Mouse (Mus musculus) embryonic facial prominence, embryonic 13.5 days (tissue): ENCODE data around the gene Dnah17. TPM values are rescaled to one million over a fixed set of nuclear protein-coding genes. Genes with fewer than 3 reads are reported as not detected.

Experiments
- ATAC-seq: fragments of 200-750 bp; cut with Nextera tagmentation; 2 replicates; pipeline ENCODE4 v1.8.0; 2017; ENCODE audit warnings: low read depth; ENCODE audit not compliant: insufficient number of reproducible peaks, insufficient read depth, low FRiP score, low TSS enrichment
- H3K27ac ChIP-seq: fragments of 300-500 bp; sonication (generic); 2 replicates; pipeline ENCODE4 v1.5.1; 2015; ENCODE audit warnings: moderate library complexity, mild to moderate bottlenecking, inconsistent platforms
- H3K27me3 ChIP-seq: fragments of 300-500 bp; sonication (generic); 2 replicates; pipeline ENCODE4 v1.6.1; 2015; ENCODE audit warnings: mild to moderate bottlenecking, inconsistent platforms
- H3K36me3 ChIP-seq: fragments of 300-500 bp; sonication (generic); 2 replicates; pipeline ENCODE4 v1.6.1; 2015; ENCODE audit warnings: mild to moderate bottlenecking, inconsistent platforms
- H3K4me1 ChIP-seq: fragments of 300-500 bp; sonication (generic); 2 replicates; pipeline ENCODE4 v1.6.1; 2015; ENCODE audit warnings: inconsistent platforms
- H3K4me2 ChIP-seq: fragments of 300-500 bp; sonication (generic); 2 replicates; pipeline ENCODE4 v1.6.1; 2015; ENCODE audit warnings: moderate library complexity, mild to moderate bottlenecking, inconsistent platforms
- H3K4me3 ChIP-seq: fragments of 300-500 bp; sonication (generic); 2 replicates; pipeline ENCODE4 v1.5.1; 2015; ENCODE audit warnings: mild to moderate bottlenecking, inconsistent platforms
- H3K9ac ChIP-seq: fragments of 300-500 bp; sonication (generic); 2 replicates; pipeline ENCODE4 v1.6.1; 2015; ENCODE audit warnings: mild to moderate bottlenecking, inconsistent platforms
- H3K9me3 ChIP-seq: fragments of 300-500 bp; sonication (generic); 2 replicates; pipeline ENCODE4 v1.6.1; 2016; ENCODE audit warnings: inconsistent platforms
- WGBS: fragments of 180-500 bp; shearing (Covaris S2); methylation state at CpG from one replicate; pipeline ENCODE4 v1.1.7; 2015; ENCODE audit warnings: mixed read lengths; 5-methylcytosine and 5-hydroxymethylcytosine counted together
- polyA plus RNA-seq: library from polyadenylated mRNA; unstranded; fragments of >200 nt; fragmentation: Nextera tagmentation; extraction: Ambion mirVana; gene quantifications from 2 replicates; pipeline ENCODE4 v1.2.1, GENCODE M21; 2015

Gene Dnah17
- polyA plus RNA-seq, 1 experiment from 2014 or later, result 0.20 TPM

DNA sequence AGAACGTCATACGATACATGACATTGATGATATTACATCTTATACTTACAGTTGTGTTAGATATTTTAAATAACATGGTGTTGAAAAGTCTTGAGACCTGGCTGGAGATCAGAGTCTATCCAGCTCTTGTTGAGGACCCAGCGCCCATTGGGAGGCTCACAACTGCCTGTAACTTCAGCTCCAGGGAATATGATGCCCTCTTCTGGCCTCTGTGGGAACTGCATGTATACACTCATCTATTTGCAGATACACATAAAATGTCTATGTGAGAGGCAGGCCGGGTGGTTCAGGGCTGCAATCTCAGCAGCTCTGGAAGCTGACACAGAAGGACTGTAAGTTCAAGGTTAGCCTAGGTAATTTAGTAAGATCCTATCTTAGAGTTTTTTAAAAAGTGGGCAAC, 112.1 kb downstream of the Dnah17 start:
- Histone ChIP-seq H3K4me1 (peaks cover 11% of the 10 kb centered on the region), H3K9me3 (no peaks in the 10 kb centered on the region), H3K36me3 (peaks cover 62% of the 10 kb centered on the region), H3K9ac (no peak overlapping the region), H3K27me3 (no peaks in the 10 kb centered on the region), H3K4me2 (no peak overlapping the region), H3K27ac (no peak overlapping the region), H3K4me3 (no peak overlapping the region)
- WGBS, result 94% methylated on average over 4 of the region's 4 CpGs
- no peak for ATAC-seq

- ATAC-seq, result no peak
- Histone ChIP-seq H3K4me3 (no peak overlapping the region), H3K4me1 (peaks cover 12% of the 10 kb centered on the region), H3K27ac (0 out of 2 replicates have a peak overlapping the region, but pooled peaks have one; percentile 48), H3K36me3 (peaks cover 61% of the 10 kb centered on the region), H3K9ac (0 out of 2 replicates have a peak overlapping the region, but pooled peaks have one; percentile 27), H3K4me2 (no peak overlapping the region), H3K9me3 (no peaks in the 10 kb centered on the region), H3K27me3 (no peaks in the 10 kb centered on the region)
- WGBS, result 91% methylated on average over 8 of the region's 8 CpGs
Observed at GRCm38 (mm10) chr11:118015381-118016145, 114.9 kb downstream of the Dnah17 start.

GRCm38 (mm10) chr11:118014391-118014995, 115.9 kb downstream of the Dnah17 start:
- no peak overlapping the region for H3K4me2 ChIP-seq
- H3K9ac ChIP-seq, result no peak overlapping the region
- H3K36me3 ChIP-seq, result peaks cover 59% of the 10 kb centered on the region
- no peak overlapping the region for H3K4me3 ChIP-seq
- peaks cover 23% of the 10 kb centered on the region for H3K4me1 ChIP-seq
- no peak for ATAC-seq
- no peaks in the 10 kb centered on the region for H3K27me3 ChIP-seq
- 84% methylated on average over 12 of the region's 12 CpGs for WGBS
- H3K27ac ChIP-seq, result no peak overlapping the region
- H3K9me3 ChIP-seq, result no peaks in the 10 kb centered on the region

- no peaks in the 10 kb centered on the region for H3K9me3 ChIP-seq
- peaks cover 34% of the 10 kb centered on the region for H3K4me1 ChIP-seq
- peaks cover 62% of the 10 kb centered on the region for H3K36me3 ChIP-seq
- no peak overlapping the region for H3K4me2 ChIP-seq
- peak overlapping the region; percentile 16; the same call in 1 of the 2 replicates for H3K9ac ChIP-seq
- WGBS, result 67% methylated on average over 2 of the region's 2 CpGs
- no peak for ATAC-seq
- H3K27me3 ChIP-seq, result no peaks in the 10 kb centered on the region
- H3K4me3 ChIP-seq, result no peak overlapping the region
- no peak overlapping the region for H3K27ac ChIP-seq
Observed at GRCm38 (mm10) chr11:118013339-118013738, 117.1 kb downstream of the Dnah17 start.

- no peak for ATAC-seq
- H3K27ac ChIP-seq, result no peak overlapping the region
- H3K4me3 ChIP-seq, result no peak overlapping the region
- WGBS, result 93% methylated on average over 1 of the region's 1 CpGs
- H3K9ac ChIP-seq, result peak overlapping the region; percentile 1; the same call in 1 of the 2 replicates
- no peak overlapping the region for H3K4me2 ChIP-seq
- no peaks in the 10 kb centered on the region for H3K27me3 ChIP-seq
- peaks cover 41% of the 10 kb centered on the region for H3K4me1 ChIP-seq
- peaks cover 55% of the 10 kb centered on the region for H3K36me3 ChIP-seq
- H3K9me3 ChIP-seq, result no peaks in the 10 kb centered on the region
Observed at GRCm38 (mm10) chr11:118012595-118012994, 117.8 kb downstream of the Dnah17 start.

- 48% methylated on average over 4 of the region's 4 CpGs for WGBS
- Histone ChIP-seq H3K9me3 (no peaks in the 10 kb centered on the region), H3K27me3 (no peaks in the 10 kb centered on the region), H3K4me3 (no peak overlapping the region), H3K4me2 (no peak overlapping the region), H3K27ac (no peak overlapping the region), H3K9ac (peak overlapping the region; percentile 55; the same call in 1 of the 2 replicates), H3K4me1 (peaks cover 34% of the 10 kb centered on the region), H3K36me3 (peaks cover 63% of the 10 kb centered on the region)
- no peak for ATAC-seq
Observed at GRCm38 (mm10) chr11:118009865-118010571, 120.4 kb downstream of the Dnah17 start.

GRCm38 (mm10) chr11:118008843-118009242, 121.6 kb downstream of the Dnah17 start:
- Histone ChIP-seq H3K27ac (no peak overlapping the region), H3K27me3 (no peaks in the 10 kb centered on the region), H3K4me1 (peaks cover 35% of the 10 kb centered on the region), H3K4me2 (no peak overlapping the region), H3K9ac (peak overlapping the region; percentile 55), H3K36me3 (peaks cover 63% of the 10 kb centered on the region), H3K4me3 (no peak overlapping the region), H3K9me3 (no peaks in the 10 kb centered on the region)
- ATAC-seq, result no peak
- WGBS, result 79% methylated on average over 8 of the region's 8 CpGs

GRCm38 (mm10) chr11:118008144-118008805, 122.2 kb downstream of the Dnah17 start:
- H3K4me3 ChIP-seq, result no peak overlapping the region
- peaks cover 41% of the 10 kb centered on the region for H3K4me1 ChIP-seq
- H3K4me2 ChIP-seq, result no peak overlapping the region
- 34% methylated on average over 5 of the region's 5 CpGs for WGBS
- H3K27me3 ChIP-seq, result no peaks in the 10 kb centered on the region
- H3K9ac ChIP-seq, result 0 out of 2 replicates have a peak overlapping the region, but pooled peaks have one; percentile 44
- ATAC-seq, result no peak
- no peaks in the 10 kb centered on the region for H3K9me3 ChIP-seq
- peaks cover 65% of the 10 kb centered on the region for H3K36me3 ChIP-seq
- no peak overlapping the region; the same call in 1 of the 2 replicates for H3K27ac ChIP-seq

DNA sequence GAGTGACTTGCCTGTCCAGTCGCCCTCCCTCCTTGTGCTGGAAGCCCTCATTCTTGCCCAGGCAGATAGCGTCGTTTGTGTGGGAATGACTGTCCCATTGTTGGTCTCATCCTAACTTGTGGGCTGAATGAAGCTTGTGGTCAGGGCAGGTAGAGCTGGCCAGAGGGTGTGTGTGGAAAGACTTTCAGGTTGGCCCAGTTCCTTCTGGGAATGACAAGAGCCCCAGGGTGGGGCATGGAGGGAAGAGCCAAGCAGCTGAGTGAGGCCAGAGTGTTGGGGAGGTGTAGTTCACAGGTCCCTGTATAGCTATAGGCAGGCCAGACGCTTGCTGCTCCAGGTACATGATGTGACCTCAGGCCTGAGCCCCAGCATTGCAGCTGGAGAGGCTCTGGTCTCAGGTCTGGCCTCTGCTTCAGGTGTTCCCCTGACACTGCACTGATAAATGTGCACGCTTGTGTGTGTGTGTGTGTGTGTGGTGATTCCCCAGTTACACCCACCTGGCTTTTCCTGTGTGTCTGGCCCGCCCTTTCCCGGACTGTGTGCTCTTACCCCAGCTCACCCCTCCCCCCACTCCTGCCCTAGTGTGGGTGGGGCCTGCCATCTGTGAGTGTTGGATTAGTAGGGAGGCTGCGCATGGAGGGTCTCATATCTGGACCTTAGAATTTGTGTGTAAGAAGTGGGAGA, 122.8 kb downstream of the Dnah17 start:
- H3K27me3 ChIP-seq, result no peaks in the 10 kb centered on the region
- no peaks in the 10 kb centered on the region for H3K9me3 ChIP-seq
- H3K27ac ChIP-seq, result no peak overlapping the region
- peaks cover 70% of the 10 kb centered on the region for H3K36me3 ChIP-seq
- H3K9ac ChIP-seq, result peak overlapping the region; percentile 44; the same call in 1 of the 2 replicates
- H3K4me1 ChIP-seq, result peaks cover 41% of the 10 kb centered on the region
- no peak overlapping the region for H3K4me2 ChIP-seq
- no peak for ATAC-seq
- no peak overlapping the region for H3K4me3 ChIP-seq
- 61% methylated on average over 8 of the region's 8 CpGs for WGBS

- 72% methylated on average over 5 of the region's 5 CpGs for WGBS
- no peak overlapping the region for H3K4me2 ChIP-seq
- H3K9ac ChIP-seq, result no peak overlapping the region
- peaks cover 79% of the 10 kb centered on the region for H3K36me3 ChIP-seq
- no peaks in the 10 kb centered on the region for H3K27me3 ChIP-seq
- peaks cover 26% of the 10 kb centered on the region for H3K4me1 ChIP-seq
- ATAC-seq, result no peak
- H3K9me3 ChIP-seq, result no peaks in the 10 kb centered on the region
- no peak overlapping the region for H3K4me3 ChIP-seq
- 0 out of 2 replicates have a peak overlapping the region, but pooled peaks have one; percentile 14 for H3K27ac ChIP-seq
Observed at GRCm38 (mm10) chr11:118004217-118004616, 126.2 kb downstream of the Dnah17 start.
